Mouse (Mus musculus) thymus, adult 2 months (tissue): Measurements from ENCODE around the gene Pla2g4e.

Source experiments
- CTCF ChIP-seq: fragments of 200-500 bp; IDR thresholded peaks from 2 replicates; pipeline ENCODE4 v1.5.1; 2012; ENCODE audit warnings: mild to moderate bottlenecking, control low read depth, low read length, moderate library complexity, borderline replicate concordance; ENCODE audit not compliant: control insufficient read depth, poor library complexity, insufficient read depth; ENCODE audit errors: extremely low read depth
- POLR2A ChIP-seq: fragments of 200-500 bp; IDR thresholded peaks from 2 replicates; pipeline ENCODE4 v1.6.1; 2012; ENCODE audit warnings: mild to moderate bottlenecking, low read length, control low read depth, moderate library complexity; ENCODE audit not compliant: control insufficient read depth, poor library complexity, insufficient read depth; ENCODE audit errors: extremely low read depth

DNA sequence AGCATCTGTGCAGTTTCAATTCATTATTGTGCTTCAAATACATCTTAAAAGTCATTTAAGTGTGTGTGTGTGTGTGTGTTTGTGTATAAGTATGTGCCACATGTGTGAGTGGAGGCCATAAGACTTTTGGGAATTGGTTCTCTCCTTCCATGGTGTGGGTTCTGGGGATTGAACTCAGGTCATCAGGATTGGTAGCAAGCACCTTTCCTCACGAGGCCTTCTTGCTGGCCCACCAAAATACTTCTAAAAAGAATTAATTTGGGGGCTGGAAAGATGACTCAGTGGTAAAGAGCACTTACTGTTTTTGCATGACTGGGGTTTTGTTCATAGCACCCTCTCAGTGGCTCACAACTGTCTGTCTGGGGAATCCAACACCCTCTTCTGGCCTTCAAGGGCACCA is 103.5 kb downstream of the Pla2g4e start:
- no peak for TF ChIP-seq POLR2A
- TF ChIP-seq CTCF, result no peak
